Mouse (Mus musculus) G1E-ER4 (cell line): ENCODE data around the gene Tmem174. TPM values are rescaled to one million over a fixed set of nuclear protein-coding genes. Genes with fewer than 3 reads are reported as not detected.

Experiments used
- GATA1 ChIP-seq: IDR thresholded peaks from one replicate; pipeline ENCODE4 v1.8.0; 2012; ENCODE audit warnings: low read length, inconsistent platforms
- polyA plus RNA-seq: library from polyadenylated mRNA; stranded (reverse); fragments of >175 nt; gene quantifications from 2 replicates; pipeline ENCODE4 v1.2.3, GENCODE M21; 2012

The Tmem174 gene
- polyA plus RNA-seq, 1 experiment = not detected

DNA sequence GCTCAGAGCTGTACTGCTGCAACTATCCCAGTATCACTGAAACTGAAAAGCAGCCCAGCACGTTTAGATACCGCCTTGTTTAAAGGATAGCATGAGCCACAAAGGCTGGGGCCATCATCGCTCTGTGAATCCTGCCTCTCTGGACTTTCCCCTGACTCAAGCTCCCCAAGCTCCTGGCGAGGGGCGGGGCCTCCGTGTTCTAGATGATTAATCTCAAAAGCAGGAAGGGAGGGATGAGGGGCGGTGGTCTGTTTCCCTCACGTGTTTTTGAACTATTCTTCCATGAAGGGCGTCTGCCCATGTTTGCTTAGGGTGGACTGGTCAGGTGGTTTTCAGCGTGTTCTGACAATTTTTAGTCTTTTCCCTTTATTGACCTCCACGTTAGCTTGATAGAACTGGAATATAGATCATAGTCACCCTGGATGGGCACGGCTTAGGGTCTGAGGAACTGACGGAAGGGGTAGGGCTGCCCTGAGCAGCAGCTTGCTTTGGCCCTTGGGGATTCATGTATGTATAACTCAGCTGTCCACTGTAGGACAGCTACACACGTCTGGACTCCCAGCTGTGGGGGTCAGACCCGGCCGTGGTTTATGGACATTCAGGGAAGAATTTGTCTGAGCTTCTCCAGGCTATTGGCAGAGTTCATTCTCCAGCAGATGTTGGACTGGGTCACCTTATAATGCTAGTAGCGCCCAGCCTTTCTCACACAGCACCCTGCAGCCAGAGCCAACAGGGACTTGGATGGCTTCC, 14.2 kb upstream of the Tmem174 start:
- TF ChIP-seq GATA1 = no peak

DNA sequence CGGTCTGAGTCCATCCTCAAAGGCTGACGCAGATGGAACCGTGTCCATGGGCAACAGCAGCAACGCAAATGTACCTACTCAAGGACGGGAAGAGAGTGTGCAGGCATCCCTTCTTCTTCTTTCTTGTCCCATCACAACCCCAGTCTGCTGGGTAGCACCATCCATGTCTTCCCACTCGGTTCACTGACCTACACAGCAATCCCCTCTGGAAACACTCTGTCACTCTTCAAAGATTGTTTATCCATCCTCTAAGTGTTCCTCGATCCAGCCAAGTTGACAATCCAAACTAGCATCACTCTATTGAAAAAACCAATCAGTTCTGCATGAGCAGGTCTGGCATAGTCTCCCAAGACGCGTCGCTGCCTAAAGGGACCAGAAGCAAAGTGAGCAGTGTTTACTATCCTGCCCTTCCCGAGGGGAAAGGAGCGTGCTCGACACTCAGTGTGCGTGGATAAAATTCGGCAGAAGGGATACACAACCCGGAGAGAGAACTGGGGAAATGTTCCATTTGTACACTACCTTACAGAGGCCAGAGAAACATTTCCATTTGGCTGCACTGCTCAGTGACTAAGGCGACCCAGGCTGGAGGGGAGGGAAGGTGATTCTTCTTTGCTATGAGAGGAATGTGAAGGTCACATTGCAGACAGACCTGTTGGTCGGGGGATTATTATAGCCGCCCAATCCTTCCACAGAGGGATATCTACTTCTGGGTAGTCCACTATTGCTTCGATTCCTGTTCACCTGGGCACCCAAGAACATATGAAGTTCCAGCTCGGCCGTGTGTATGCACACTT, 10.8 kb upstream of the Tmem174 start:
- TF ChIP-seq GATA1 = no peak

DNA sequence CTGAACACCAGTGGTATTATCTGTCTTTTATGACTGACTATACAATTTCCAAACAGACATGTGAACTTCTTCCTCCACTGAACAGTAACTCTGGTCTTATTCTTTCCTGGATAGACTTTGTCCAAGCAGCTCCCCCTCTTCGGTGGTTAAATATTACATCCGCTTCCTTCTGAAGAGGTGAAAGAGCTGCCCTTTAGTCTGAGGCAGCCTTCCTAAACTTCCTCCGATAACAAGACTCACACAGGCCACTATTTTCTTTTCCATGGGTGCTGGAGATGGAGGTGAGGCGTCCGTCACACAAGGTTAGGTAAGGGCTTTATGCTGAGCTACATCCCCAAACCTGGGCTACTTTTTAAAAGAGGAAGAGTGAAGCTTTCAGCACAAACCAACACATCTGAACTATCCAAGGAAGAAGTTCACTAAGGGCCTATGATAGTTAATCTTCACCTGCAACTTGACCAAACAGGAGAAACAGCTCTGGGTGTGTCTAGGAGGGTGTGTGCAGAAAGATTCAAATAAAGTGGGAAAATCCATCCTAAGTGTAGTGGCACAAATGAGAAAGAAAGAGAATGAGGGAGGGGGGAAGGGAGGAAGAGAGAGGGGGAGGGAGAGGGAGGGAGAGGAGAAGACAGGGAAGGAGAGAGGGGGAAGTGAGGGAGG, 1.4 kb upstream of the Tmem174 start:
- TF ChIP-seq GATA1 = no peak

DNA sequence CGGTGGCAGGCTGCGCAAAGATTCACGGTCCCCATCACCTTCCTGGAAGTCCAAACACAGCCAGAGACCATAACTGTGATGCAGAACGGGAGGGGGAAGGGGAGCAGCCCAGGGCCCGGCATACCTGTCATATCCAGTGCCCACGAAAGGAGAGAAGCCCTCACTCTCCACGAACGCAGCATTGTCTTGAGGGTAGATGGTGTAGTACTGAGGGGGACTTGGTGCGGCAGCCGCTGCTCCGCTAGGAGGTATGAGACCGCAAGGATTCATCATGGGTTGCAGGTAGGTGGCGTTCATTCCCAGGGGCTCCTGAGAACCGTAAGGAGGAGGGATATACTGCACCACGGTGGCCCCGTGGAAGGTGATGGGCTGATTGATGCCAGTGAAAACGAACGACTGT, 639 bp downstream of the Tmem174 start:
- TF ChIP-seq GATA1 = no peak

DNA sequence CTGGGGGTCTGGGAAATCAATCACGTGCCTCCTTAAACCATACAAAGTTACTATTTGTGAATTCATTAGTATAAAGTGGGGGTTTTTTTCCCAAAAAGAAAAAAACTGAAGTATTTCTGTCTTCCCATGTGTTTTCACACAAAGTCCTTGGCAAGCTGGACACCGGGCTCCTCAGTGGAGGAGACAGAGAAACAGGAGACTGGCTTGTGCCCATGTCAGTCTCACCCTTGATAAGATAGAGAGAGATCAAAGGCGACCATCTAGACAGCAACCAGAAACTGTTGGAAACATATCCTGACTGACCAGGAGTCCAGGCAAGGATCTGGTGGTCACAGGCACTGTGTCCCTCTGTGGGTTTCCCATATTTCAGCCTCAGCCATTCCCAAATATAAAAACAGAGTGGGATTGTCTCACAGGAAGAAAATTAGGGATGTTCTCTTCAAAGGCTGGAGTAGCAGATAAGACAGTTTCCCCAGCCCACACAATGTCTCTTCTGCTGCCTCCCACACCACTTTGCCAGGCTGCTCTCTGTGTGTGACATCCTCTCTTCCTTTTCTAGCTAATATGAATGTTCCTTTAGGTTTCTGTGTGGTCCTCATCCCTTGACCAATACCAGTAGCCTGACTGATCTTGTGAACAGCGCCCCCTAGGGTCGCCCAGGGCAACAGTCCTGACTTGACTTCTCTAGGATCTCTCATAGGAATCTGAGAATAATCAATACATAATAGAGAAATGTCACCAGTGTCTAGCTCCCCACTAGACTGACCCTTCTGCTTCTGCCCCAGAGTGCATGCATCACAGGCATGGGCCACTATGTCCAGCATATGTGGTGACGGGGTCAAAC, 3.3 kb downstream of the Tmem174 start:
- TF ChIP-seq GATA1 = no peak

DNA sequence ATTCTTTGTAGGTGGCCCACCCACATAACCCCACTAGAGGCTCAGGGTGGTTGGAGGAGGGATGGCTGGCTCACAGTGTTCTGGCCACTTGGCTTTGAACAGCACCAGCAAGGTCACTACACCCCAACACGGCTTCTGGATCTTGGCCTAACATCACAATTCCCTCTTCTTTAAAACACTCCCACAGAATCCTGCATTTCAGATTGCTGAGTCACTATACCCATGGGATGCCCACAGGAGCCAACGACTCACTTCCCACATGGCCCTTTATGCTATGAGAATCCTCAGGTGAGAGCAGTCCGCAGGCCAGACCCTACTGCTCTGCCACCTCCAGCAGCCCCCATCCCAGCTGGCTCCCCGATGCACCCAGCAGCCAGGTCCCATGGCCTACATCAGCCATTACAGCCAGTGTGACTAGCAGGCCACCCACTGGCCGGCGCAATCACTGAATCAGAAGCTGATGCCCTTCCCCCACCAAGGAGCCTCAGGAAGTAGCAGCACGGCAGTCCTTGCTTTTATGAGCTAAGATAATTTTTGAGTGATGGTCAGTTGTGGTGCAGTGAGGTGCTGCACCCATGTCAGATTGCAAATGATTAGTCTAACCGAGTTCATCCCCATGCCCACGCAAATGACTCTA, 4.8 kb downstream of the Tmem174 start:
- TF ChIP-seq GATA1 = no peak

DNA sequence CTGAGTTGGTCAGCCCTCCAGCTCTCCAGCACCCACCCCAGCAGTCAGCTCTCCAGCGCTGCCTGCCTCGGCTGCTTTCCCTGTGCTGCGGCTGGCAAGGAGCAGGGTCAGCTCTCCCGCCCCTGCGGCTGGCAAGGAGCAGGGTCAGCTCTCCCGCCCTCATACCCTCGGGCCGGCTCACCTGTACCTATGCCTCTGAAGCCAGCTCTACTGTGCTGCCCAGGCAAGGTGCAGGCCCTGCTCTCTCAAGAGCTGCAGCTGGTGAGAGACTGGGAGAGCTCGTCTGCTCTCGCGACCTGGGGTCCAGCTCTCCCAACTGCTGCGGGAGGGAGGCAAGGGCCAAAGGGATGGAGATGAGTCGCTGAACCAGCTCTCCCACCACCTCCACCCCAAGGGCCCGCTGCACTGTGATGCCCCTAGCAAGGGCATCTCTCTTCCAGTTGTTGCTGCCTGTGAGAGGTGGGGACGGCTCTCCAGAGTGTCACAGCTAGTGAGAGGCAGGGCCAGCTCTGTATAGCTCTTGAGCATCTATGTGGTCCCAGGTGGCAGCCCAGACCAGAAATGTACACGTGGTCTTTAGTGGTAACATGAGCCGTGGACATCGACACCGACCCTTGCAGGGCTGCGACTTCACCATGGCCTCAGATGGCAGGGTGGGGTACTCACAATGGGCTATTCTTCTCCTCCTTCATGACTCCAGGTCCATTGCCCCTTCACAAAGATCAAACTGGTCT, 5.9 kb downstream of the Tmem174 start:
- TF ChIP-seq GATA1 = no peak

DNA sequence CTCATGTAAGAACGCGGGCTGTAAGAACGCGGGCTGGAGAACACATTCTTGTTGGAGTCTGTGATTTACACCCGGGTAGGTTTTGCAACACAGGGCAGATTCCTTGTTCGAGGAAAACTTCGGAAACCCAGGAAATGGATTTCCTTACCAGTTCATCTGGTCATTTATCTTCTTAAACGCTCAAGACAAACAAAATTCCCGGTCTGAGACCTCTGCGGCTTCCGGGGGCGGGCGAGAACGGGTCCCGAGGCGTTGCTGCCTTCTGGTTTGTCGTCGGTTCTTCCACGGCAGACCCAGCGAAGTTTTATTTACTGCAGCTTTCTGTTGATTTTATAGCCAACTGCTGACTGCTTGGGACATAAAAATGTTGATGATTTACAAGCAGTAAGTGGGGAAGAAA, 10.5 kb downstream of the Tmem174 start:
- no peak for TF ChIP-seq GATA1

DNA sequence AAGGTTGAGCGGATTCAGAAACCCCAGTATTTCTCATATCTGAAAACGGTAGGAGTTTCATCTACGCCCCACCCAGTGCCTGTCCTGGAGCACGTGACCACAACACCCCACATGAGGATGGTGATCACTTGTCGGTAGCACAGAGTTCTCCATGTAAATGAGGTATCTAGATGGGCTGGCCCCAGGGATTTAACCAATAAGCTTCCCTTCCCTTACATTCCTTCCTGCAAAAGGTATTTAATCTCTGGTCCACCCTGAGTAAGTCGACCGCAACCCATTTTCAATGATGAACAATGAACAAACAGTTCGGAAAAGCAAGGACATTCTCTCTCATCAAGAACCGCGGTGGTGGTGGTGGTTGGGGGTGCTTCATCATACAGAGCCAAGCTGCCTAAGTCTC, 12.7 kb downstream of the Tmem174 start:
- TF ChIP-seq GATA1 = no peak

DNA sequence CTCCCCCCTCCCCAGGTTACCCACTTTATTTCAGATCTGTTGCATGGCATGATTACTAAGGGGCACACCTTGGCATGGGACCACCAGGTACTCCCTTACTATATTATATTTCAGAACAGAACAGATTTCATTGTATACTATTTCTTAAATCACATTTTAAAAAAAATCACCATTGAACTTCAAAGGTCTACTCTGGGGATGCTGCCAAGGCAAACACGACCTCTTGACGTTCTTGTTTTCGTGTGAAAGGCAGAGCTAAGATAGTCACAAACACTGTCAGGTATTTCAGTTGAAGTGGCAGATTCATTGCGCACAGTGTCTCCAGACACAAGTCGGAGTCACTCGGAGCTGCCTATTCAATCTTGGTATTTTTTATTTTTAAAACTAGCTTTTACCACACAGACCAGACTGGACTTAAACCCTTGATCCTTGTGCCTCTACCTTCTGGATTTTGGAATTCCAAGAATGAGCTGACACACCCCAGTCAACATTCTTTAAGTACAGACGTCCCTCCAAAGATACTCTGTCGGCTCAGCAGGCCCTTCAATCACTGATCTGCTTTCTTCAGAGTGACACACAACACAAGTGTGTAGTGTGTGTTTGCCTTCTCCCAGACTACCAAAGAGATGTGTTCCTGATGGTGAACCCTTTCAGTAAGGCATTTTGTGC, 14.2 kb downstream of the Tmem174 start:
- no peak for TF ChIP-seq GATA1

DNA sequence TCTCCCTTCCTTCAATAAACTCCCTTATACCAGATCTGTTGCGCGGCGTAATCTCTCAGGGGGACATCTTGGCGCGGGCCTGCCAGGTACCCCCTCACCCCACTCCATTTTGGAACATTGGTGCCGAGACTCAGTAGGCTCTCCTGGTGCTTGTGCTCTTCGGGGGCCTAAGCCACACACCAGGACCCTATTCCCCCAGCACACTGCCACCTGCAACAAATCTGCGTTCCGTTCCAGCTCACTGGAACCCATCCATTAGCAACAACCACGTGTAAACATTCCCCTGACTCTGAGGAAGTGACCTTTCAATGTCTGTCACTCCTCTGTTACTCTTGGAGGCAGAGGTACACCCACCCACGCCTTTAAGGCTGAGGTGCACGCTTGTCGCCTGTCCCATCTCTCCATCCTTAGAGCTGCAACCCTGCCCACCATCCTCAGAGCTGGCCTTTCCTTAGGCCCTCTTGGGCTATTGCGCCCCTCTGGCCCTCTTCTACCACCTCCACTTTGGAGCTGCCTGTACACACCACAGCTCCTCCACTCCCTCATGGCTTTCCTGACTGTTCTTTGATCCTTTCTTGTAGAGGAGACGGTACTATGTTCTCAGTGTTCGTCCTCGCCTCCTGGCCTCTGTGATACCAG, 19.7 kb downstream of the Tmem174 start:
- TF ChIP-seq GATA1 = no peak

DNA sequence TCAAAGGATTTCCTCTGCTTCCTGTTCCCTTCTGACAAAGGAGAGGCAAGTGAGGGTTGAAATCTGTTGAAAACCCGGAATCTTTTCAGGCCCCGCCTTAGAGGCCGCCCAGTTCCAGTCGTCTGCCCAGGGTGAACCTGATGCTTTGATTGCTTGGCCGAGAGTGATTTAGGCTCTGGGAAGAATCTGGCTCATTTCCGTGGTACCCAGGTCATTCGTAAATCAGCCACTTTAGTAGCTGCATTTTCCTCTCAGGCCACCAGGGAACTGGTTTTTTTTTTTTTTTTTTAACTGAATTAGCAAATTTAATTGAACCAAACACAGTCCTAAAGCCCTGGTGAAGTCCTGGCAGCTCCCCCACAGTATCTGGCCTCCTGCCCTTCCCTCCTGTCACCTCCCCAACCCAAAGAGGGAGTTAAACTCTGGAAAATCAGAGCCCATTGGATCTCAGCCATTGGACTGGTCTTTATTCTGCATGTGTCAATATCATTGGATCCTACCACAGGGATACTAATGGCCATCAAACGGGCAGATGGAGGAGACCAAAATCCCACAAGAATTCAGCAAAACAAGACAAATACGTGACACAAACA, 29.2 kb downstream of the Tmem174 start:
- TF ChIP-seq GATA1 = no peak

DNA sequence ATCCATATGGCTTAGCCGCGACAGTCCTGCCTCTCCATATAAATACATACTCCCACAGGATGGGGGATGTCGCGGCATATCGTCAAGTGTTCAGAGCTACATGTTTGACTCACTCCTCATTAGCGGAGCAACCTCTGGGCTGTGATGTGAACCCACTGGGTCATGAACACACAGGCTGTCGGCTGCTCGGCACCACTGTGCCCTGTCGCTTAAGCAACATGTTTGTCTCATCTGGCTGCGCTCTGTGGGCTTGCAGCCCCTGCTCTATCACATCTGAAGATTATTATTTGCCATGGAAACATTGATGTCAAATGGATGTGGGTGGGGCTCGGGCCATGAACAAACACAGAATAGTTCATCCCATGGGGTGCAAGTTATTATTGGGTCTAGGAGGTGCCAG, 33.4 kb downstream of the Tmem174 start:
- no peak for TF ChIP-seq GATA1

DNA sequence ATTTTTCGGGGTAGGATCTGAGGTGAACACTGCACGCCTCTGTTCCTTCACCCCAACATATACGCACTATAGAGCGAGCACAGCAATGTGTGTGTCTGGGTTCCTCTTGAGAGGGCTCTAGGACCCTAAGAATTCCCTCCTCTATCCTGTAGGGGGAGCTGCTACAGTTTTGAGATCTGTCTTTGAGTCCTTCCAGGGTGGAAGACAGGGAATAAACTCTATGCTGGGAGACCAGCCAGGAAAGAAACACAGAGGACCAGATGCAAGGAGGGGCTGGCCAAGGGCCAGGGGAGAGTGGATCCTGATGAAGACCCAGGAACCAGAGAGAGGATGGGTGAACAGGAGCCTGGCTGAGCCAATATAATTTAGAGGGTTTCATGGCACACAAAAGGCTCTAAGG, 40.5 kb downstream of the Tmem174 start:
- no peak for TF ChIP-seq GATA1
